ENCODE assay signal across 23 mouse cellular contexts in the genomic region with DNA sequence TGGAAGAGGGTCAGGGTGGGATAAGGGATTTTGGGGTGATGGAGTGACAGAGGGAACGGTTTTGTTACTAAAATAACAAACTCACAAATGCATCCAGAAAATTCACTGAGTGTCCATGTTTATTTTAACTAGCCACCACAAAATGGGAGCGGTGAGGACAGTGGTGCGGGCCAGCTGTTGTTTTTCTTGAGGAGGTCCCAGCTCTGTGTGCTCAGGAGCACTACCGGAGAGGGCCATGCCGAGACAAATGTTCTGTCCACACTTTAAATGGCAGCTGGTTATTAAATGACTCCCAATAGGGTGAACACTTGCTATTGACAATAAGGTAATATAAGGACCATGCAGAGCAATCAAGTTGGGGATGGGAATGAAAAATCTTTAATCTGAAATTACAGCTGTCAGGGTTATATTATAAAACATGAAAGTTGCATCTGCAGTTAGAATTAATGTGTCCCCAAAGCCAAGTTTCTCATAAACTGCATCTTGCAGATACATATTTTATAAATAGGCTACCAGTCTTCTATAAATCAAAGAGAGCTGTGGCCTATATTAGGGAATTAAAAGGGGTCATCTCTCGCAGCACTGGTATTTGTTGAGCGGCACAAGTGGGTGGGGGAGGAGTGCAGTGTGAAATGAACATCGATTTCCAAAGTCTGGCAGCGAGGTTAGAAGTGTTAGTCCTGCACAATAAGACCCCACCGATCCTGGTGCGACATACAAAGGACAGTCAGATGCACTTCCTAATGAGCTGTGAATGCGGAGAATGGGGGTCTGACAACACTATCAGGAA.
DNase-seq lines count a peak whose midpoint lies in the region; ATAC-seq and TF ChIP-seq lines count a peak whose summit lies in the region.
"Had no signal": no experiment of that assay in that cellular context is flagged by ENCODE, and none has a peak within 500 bp of the region (broad histone marks: within the 10 kb centered on the region; RNA-seq: fewer than 3 reads in every experiment).

No protein-coding gene starts in this region.

- no peaks in the 10 kb centered on the region for H3K9me3 ChIP-seq in forebrain, embryonic 11.5 days (ENCODE audit: control insufficient read depth, low read length)
- H3K9me3 ChIP-seq in forebrain, embryonic 13.5 days (replicated peaks): no peaks in the 10 kb centered on the region
- H3K9me3 ChIP-seq in kidney, embryonic 16.5 days (ENCODE audit: low read length): no peaks in the 10 kb centered on the region
- H3K9me3 ChIP-seq: embryonic facial prominence, embryonic 15.5 days; heart, embryonic 12.5 days; hindbrain, embryonic 12.5 days; midbrain, embryonic 12.5 days; stomach, embryonic 15.5 days had no signal

- no peak for DNase-seq in forebrain, embryonic 11.5 days (ENCODE audit: low spot score)
- DNase-seq in kidney, adult 2 months: no peak
- peak; percentile 22 for DNase-seq in mesoderm, embryonic 11.5 days (ENCODE audit: low read depth, low spot score)
- DNase-seq in retina, embryonic 14.5 days (ENCODE audit: low spot score): peak; percentile 43
- no peak for DNase-seq in left cerebral cortex, adult 8-10 months (ENCODE audit: low spot score in 2 of 2)
- no peak for DNase-seq in right cerebral cortex, postnatal 25 days
- DNase-seq: adrenal gland, postnatal 25 days; cerebellum, adult 11 months; cerebellum, adult 9-11 months; gastrocnemius, postnatal 25 days; heart, adult 18-20 months; heart, postnatal 10 days; kidney, adult 18-20 months; right cerebral cortex, postnatal 4 days; thymus, postnatal 25 days had no signal

- H3K4me3 ChIP-seq in forebrain, embryonic 11.5 days (ENCODE audit: low read depth, low read length): no peak overlapping the region
- no peak overlapping the region for H3K4me3 ChIP-seq in forebrain, embryonic 13.5 days
- H3K4me3 ChIP-seq in kidney, embryonic 16.5 days (ENCODE audit: low read length): no peak overlapping the region
- no peak overlapping the region for H3K4me3 ChIP-seq in kidney, adult 2 months (ENCODE audit: insufficient read depth, low read depth, low read length)
- H3K4me3 ChIP-seq: embryonic facial prominence, embryonic 15.5 days; heart, embryonic 12.5 days; hindbrain, embryonic 12.5 days; midbrain, embryonic 12.5 days; stomach, embryonic 15.5 days had no signal

- no peak overlapping the region for H3K4me2 ChIP-seq in forebrain, embryonic 11.5 days (ENCODE audit: low read depth, low read length, severe bottlenecking)
- H3K4me2 ChIP-seq in forebrain, embryonic 13.5 days: no peak overlapping the region
- H3K4me2 ChIP-seq in kidney, embryonic 16.5 days (replicated peaks; ENCODE audit: low read depth, low read length): no peak overlapping the region
- H3K4me2 ChIP-seq: embryonic facial prominence, embryonic 15.5 days; heart, embryonic 12.5 days; hindbrain, embryonic 12.5 days; midbrain, embryonic 12.5 days; stomach, embryonic 15.5 days had no signal

- no peak for TF ChIP-seq CTCF in kidney, adult 2 months (conservative IDR thresholded peaks at IDR 0.05; ENCODE audit: insufficient read depth, insufficient read length, low read depth, low read length)

- no peaks in the 10 kb centered on the region for H3K36me3 ChIP-seq in forebrain, embryonic 11.5 days (ENCODE audit: control insufficient read depth, insufficient read depth, low read length)
- no peaks in the 10 kb centered on the region for H3K36me3 ChIP-seq in forebrain, embryonic 13.5 days (ENCODE audit: poor library complexity, severe bottlenecking)
- no peaks in the 10 kb centered on the region for H3K36me3 ChIP-seq in kidney, embryonic 16.5 days (ENCODE audit: insufficient read depth, low read length)
- H3K36me3 ChIP-seq in kidney, adult 2 months (ENCODE audit: control insufficient read depth, insufficient read depth, low read length): no peaks in the 10 kb centered on the region
- H3K36me3 ChIP-seq: embryonic facial prominence, embryonic 15.5 days; heart, embryonic 12.5 days; hindbrain, embryonic 12.5 days; midbrain, embryonic 12.5 days; stomach, embryonic 15.5 days had no signal

- H3K27ac ChIP-seq in forebrain, embryonic 11.5 days (ENCODE audit: low read depth, low read length): no peak overlapping the region
- no peak overlapping the region for H3K27ac ChIP-seq in forebrain, embryonic 13.5 days
- H3K27ac ChIP-seq in kidney, embryonic 16.5 days (ENCODE audit: low read length): no peak overlapping the region
- no peak overlapping the region for H3K27ac ChIP-seq in kidney, adult 2 months (ENCODE audit: insufficient read depth, low read depth, low read length)
- H3K27ac ChIP-seq: embryonic facial prominence, embryonic 15.5 days; hindbrain, embryonic 12.5 days; midbrain, embryonic 12.5 days; stomach, embryonic 15.5 days had no signal

- no peak overlapping the region for H3K9ac ChIP-seq in forebrain, embryonic 11.5 days (ENCODE audit: low read length)
- no peak overlapping the region for H3K9ac ChIP-seq in forebrain, embryonic 13.5 days
- H3K9ac ChIP-seq in kidney, embryonic 16.5 days (replicated peaks; ENCODE audit: low read length): no peak overlapping the region
- H3K9ac ChIP-seq: embryonic facial prominence, embryonic 15.5 days; heart, embryonic 12.5 days; hindbrain, embryonic 12.5 days; midbrain, embryonic 12.5 days; stomach, embryonic 15.5 days had no signal

- TF ChIP-seq POLR2A in kidney, adult 2 months (IDR thresholded peaks at IDR 0.05; ENCODE audit: low read depth, low read length): no peak

- ATAC-seq in forebrain, embryonic 11.5 days (replicated peaks; ENCODE audit: low FRiP score): 0 out of 2 replicates have a peak, but pooled peaks have one; percentile 53
- ATAC-seq in forebrain, embryonic 13.5 days: no peak
- peak; percentile 65; the same call in 1 of the 2 replicates for ATAC-seq in kidney, embryonic 16.5 days (ENCODE audit: low FRiP score, low TSS enrichment)
- ATAC-seq: inflammation-experienced regulatory T-cells, adult 6 months had no signal

- H3K4me1 ChIP-seq in forebrain, embryonic 11.5 days (replicated peaks; ENCODE audit: control insufficient read depth, insufficient read depth, low read length): no peaks in the 10 kb centered on the region
- H3K4me1 ChIP-seq in forebrain, embryonic 13.5 days: no peaks in the 10 kb centered on the region
- no peaks in the 10 kb centered on the region for H3K4me1 ChIP-seq in kidney, embryonic 16.5 days (ENCODE audit: insufficient read depth, low read length)
- H3K4me1 ChIP-seq in kidney, adult 2 months (ENCODE audit: control insufficient read depth, insufficient read depth, low read length): no peaks in the 10 kb centered on the region
- H3K4me1 ChIP-seq: embryonic facial prominence, embryonic 15.5 days; heart, embryonic 12.5 days; midbrain, embryonic 12.5 days; stomach, embryonic 15.5 days had no signal

- 55% methylated on average over 12 of the region's 12 CpGs for WGBS in forebrain, embryonic 11.5 days
- 51% methylated on average over 12 of the region's 12 CpGs for WGBS in forebrain, embryonic 13.5 days
- 31% methylated on average over 12 of the region's 12 CpGs for WGBS in kidney, embryonic 16.5 days
- 43% methylated on average over 12 of the region's 12 CpGs for WGBS in kidney, adult 2 months

- H3K27me3 ChIP-seq in forebrain, embryonic 11.5 days (ENCODE audit: control insufficient read depth, insufficient read depth, low read length): no peaks in the 10 kb centered on the region
- no peaks in the 10 kb centered on the region for H3K27me3 ChIP-seq in forebrain, embryonic 13.5 days
- no peaks in the 10 kb centered on the region for H3K27me3 ChIP-seq in kidney, embryonic 16.5 days (ENCODE audit: insufficient read depth, low read length)
- H3K27me3 ChIP-seq in kidney, adult 2 months (replicated peaks; ENCODE audit: control insufficient read depth, insufficient read depth, low read length): no peaks in the 10 kb centered on the region
- H3K27me3 ChIP-seq: embryonic facial prominence, embryonic 15.5 days; heart, embryonic 12.5 days; hindbrain, embryonic 12.5 days; midbrain, embryonic 12.5 days; stomach, embryonic 15.5 days had no signal

Comparison
In these comparisons a context has a peak if more than half of its experiments do, and no peak if none do; other contexts are left out.
1. DNase-seq: peak in mesoderm, embryonic 11.5 days (single experiment) and retina, embryonic 14.5 days (single experiment); none in forebrain, embryonic 11.5 days (single experiment), kidney, adult 2 months (single experiment), left cerebral cortex, adult 8-10 months (0 of 2) and right cerebral cortex, postnatal 25 days (single experiment).